Mouse (Mus musculus): ENCODE results near the gene Akt2. TPM values are rescaled to one million over a fixed set of nuclear protein-coding genes. Genes with fewer than 3 reads are reported as not detected.

Gene Akt2
- polyA plus RNA-seq, 1 experiment from 2014 or later: 82.3 TPM

DNA sequence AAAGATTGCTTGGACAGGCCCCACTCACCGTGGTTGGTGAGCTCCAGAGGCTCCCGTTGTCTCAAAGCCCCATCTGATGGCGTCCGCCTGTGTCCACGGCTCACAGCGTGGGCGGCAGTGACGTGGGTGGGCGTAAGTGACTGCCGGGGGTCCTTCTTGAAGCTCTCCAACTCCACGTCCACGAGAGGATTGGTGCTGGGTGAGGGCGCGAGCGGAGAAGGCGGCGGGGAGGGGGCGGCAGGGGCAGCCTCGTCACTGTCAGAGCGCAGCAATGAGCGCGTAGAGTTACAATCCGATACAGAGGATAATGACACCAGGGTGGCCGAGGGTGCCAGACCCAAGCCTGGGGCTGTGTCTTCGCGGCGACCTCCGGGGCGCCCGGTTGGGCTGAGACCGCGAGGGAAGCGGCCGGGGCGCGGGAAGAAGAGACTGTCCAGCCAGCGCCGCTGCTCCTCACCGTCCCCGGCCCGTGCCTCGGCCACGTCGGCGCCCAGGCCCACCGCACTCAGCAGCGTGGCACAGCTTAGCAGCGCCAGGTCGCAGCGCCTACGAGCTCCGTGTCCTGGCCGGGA lies 66.6 kb downstream of the Akt2 start:
- no peak for ATAC-seq (replicated peaks; ENCODE audit: extremely low read depth, insufficient read depth, low FRiP score)
- Histone ChIP-seq H3K4me2 (ENCODE audit: low read depth, low read length) (no peak overlapping the region), H3K27me3 (ENCODE audit: control insufficient read depth, insufficient read depth, low read length) (peaks cover 72% of the 10 kb centered on the region), H3K27ac (ENCODE audit: low read length) (no peak overlapping the region), H3K4me3 (ENCODE audit: low read length) (no peak overlapping the region), H3K9me3 (replicated peaks; ENCODE audit: control insufficient read depth, low read length) (no peaks in the 10 kb centered on the region), H3K4me1 (ENCODE audit: control insufficient read depth, insufficient read depth, low read length) (no peaks in the 10 kb centered on the region), H3K9ac (ENCODE audit: low read length) (no peak overlapping the region), H3K36me3 (ENCODE audit: control insufficient read depth, insufficient read depth) (peaks cover 2% of the 10 kb centered on the region)
- WGBS: 24% methylated on average over 53 of the region's 53 CpGs

DNA sequence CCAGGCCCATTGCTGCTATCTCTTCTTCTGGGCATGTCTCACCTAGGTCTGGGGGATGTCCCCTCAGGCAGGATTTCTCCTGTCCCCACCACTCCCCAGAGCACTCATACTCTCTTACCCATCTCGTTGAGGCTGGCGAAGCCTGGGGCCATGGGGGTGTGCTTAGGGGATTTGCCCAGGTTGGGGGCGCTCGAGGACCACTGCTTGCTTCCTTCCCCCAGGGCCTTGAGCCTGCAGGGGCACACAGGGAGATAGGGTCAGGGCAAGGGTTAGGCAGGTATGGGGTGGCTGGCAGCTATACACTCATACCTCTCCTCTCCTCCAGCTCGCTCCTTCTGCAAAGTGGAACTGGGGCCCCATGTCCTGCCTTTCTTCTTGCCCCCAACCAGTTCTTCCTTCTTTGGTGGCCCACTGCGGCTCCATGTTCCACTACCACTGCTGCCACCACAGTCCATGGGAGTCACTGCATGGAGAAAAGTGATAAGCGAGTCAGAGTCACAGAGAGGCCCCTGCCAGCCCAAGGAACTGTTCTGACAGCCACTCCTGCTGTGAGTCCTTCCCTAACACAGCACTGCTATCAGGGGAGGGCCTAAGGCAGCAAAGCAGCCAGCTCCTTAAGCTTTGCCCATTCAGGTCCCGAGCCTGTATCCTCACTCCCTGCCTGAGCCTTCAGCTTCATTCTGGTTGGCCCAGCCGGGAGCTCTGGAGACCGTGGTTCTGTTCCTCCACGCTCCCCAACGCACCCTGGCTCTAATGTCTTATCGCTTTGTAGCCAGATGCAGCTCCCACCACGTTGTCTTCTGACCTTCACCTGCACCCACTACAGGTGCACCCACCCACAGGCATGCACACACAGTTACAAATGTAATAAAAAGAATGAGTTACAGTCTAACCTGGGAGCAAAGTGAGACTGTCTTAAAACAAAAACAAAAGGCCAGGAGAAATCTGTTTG lies 67.6 kb downstream of the Akt2 start:
- Histone ChIP-seq H3K9ac (ENCODE audit: low read length) (no peak overlapping the region), H3K9me3 (replicated peaks; ENCODE audit: control insufficient read depth, low read length) (no peaks in the 10 kb centered on the region), H3K27ac (ENCODE audit: low read length) (no peak overlapping the region), H3K4me1 (ENCODE audit: control insufficient read depth, insufficient read depth, low read length) (no peaks in the 10 kb centered on the region), H3K36me3 (ENCODE audit: control insufficient read depth, insufficient read depth) (peaks cover 2% of the 10 kb centered on the region), H3K4me3 (ENCODE audit: low read length) (no peak overlapping the region), H3K27me3 (ENCODE audit: control insufficient read depth, insufficient read depth, low read length) (peaks cover 61% of the 10 kb centered on the region), H3K4me2 (ENCODE audit: low read depth, low read length) (no peak overlapping the region)
- ATAC-seq (replicated peaks; ENCODE audit: extremely low read depth, insufficient read depth, low FRiP score): no peak
- WGBS: 49% methylated on average over 14 of the region's 14 CpGs

DNA sequence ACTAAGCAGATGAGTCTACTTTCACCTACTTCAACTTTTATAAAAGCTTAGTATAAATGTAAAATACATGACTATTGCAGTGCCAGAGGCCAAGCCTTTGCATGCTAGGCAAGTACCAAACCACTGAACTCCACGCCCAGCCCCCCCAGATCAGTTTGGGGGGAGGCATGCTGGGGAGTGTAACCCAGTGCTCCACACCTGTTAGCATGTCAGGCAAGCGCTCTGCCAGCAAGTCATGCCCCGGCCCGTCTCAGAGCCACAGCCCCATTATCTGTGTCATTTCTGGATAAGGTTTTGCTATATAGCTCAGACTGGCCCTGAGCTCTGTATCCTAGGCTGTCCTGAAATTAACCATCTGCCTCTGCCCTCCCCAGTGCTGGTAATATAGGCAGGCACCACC lies 70.7 kb downstream of the Akt2 start:
- H3K4me2 ChIP-seq (ENCODE audit: low read depth, low read length): no peak overlapping the region
- peaks cover 2% of the 10 kb centered on the region for H3K36me3 ChIP-seq (ENCODE audit: control insufficient read depth, insufficient read depth)
- no peak overlapping the region for H3K27ac ChIP-seq (ENCODE audit: low read length)
- 77% methylated on average over 4 of the region's 4 CpGs for WGBS
- H3K4me1 ChIP-seq (ENCODE audit: control insufficient read depth, insufficient read depth, low read length): no peaks in the 10 kb centered on the region
- H3K9me3 ChIP-seq (replicated peaks; ENCODE audit: control insufficient read depth, low read length): no peaks in the 10 kb centered on the region
- H3K9ac ChIP-seq (ENCODE audit: low read length): no peak overlapping the region
- peaks cover 31% of the 10 kb centered on the region for H3K27me3 ChIP-seq (ENCODE audit: control insufficient read depth, insufficient read depth, low read length)
- H3K4me3 ChIP-seq (ENCODE audit: low read length): no peak overlapping the region
- no peak for ATAC-seq (replicated peaks; ENCODE audit: extremely low read depth, insufficient read depth, low FRiP score)

- ATAC-seq (replicated peaks; ENCODE audit: extremely low read depth, insufficient read depth, low FRiP score): no peak
- whole genome bisulfite sequencing: 55% methylated on average over 9 of the region's 9 CpGs
- Histone ChIP-seq H3K4me2 (ENCODE audit: low read depth, low read length) (peak overlapping the region; percentile 99), H3K4me3 (ENCODE audit: low read length) (peak overlapping the region; percentile 88), H3K9ac (ENCODE audit: low read length) (peak overlapping the region; percentile 82), H3K27ac (ENCODE audit: low read length) (no peak overlapping the region), H3K36me3 (ENCODE audit: control insufficient read depth, insufficient read depth) (peaks cover 4% of the 10 kb centered on the region; the same call in 1 of the 2 replicates), H3K27me3 (ENCODE audit: control insufficient read depth, insufficient read depth, low read length) (no peaks in the 10 kb centered on the region), H3K9me3 (replicated peaks; ENCODE audit: control insufficient read depth, low read length) (no peaks in the 10 kb centered on the region), H3K4me1 (ENCODE audit: control insufficient read depth, insufficient read depth, low read length) (peaks cover 6% of the 10 kb centered on the region)
These were observed 81.8 kb downstream of the Akt2 start for GRCm38 (mm10) chr7:27673064-27673574.

DNA sequence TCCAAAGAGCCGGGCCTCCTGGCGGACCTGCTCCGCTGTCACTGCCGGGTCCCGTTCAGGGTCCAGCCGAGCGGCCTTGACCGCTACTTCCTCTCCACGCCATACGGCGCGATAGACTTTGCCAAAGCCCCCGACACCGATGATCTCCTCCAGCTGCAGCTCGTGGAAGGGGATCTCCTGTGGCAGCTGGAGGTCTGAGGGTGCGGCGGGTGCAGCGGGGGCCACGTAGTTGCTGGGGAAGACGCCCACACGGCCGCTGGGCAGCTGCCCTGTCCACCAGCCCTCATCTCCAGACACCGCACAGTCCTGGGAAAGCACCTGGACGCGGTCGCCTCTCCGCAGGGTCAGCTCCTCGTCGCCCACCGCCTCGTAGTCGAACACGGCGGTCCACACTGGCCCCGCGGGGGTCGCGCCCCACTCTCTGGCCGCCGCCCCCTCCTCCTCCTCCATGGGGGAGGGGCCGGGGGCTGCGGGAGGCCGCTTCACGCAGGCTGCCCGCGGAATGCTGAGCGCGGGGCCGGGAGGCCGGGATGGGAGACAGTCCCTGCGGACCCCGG lies 82.3 kb downstream of the Akt2 start:
- ATAC-seq (replicated peaks; ENCODE audit: extremely low read depth, insufficient read depth, low FRiP score): 0 out of 2 replicates have a peak, but pooled peaks have one; percentile 12
- Histone ChIP-seq H3K27me3 (ENCODE audit: control insufficient read depth, insufficient read depth, low read length) (no peaks in the 10 kb centered on the region), H3K9me3 (replicated peaks; ENCODE audit: control insufficient read depth, low read length) (no peaks in the 10 kb centered on the region), H3K27ac (ENCODE audit: low read length) (no peak overlapping the region), H3K9ac (ENCODE audit: low read length) (peak overlapping the region; percentile 82), H3K4me1 (ENCODE audit: control insufficient read depth, insufficient read depth, low read length) (peaks cover 6% of the 10 kb centered on the region), H3K4me2 (ENCODE audit: low read depth, low read length) (peak overlapping the region; percentile 99), H3K36me3 (ENCODE audit: control insufficient read depth, insufficient read depth) (peaks cover 4% of the 10 kb centered on the region; the same call in 1 of the 2 replicates), H3K4me3 (ENCODE audit: low read length) (peak overlapping the region; percentile 88)
- 1% methylated on average over 48 of the region's 52 CpGs for WGBS

- Histone ChIP-seq H3K27me3 (ENCODE audit: control insufficient read depth, insufficient read depth, low read length) (no peaks in the 10 kb centered on the region), H3K4me1 (ENCODE audit: control insufficient read depth, insufficient read depth, low read length) (peaks cover 6% of the 10 kb centered on the region), H3K36me3 (ENCODE audit: control insufficient read depth, insufficient read depth) (peaks cover 4% of the 10 kb centered on the region; the same call in 1 of the 2 replicates), H3K4me2 (ENCODE audit: low read depth, low read length) (peak overlapping the region; percentile 99), H3K27ac (ENCODE audit: low read length) (peak overlapping the region; percentile 93), H3K4me3 (ENCODE audit: low read length) (peak overlapping the region; percentile 88), H3K9me3 (replicated peaks; ENCODE audit: control insufficient read depth, low read length) (no peaks in the 10 kb centered on the region), H3K9ac (ENCODE audit: low read length) (peak overlapping the region; percentile 82)
- ATAC-seq (replicated peaks; ENCODE audit: extremely low read depth, insufficient read depth, low FRiP score): peak; percentile 79
- 0% methylated on average over 37 of the region's 38 CpGs for WGBS
These were observed 82.8 kb downstream of the Akt2 start for GRCm38 (mm10) chr7:27674195-27674521.

- Histone ChIP-seq H3K27ac (ENCODE audit: low read length) (peak within 1 kb of the TSS; percentile 93), H3K4me2 (ENCODE audit: low read depth, low read length) (peak within 1 kb of the TSS; percentile 99), H3K36me3 (ENCODE audit: control insufficient read depth, insufficient read depth) (peaks cover 4% of the 10 kb centered on the region; the same call in 1 of the 2 replicates), H3K9me3 (replicated peaks; ENCODE audit: control insufficient read depth, low read length) (no peaks in the 10 kb centered on the region), H3K4me1 (ENCODE audit: control insufficient read depth, insufficient read depth, low read length) (peaks cover 6% of the 10 kb centered on the region), H3K4me3 (ENCODE audit: low read length) (peak within 1 kb of the TSS; percentile 88), H3K27me3 (ENCODE audit: control insufficient read depth, insufficient read depth, low read length) (no peaks in the 10 kb centered on the region), H3K9ac (ENCODE audit: low read length) (peak within 1 kb of the TSS; percentile 82)
- ATAC-seq (replicated peaks; ENCODE audit: extremely low read depth, insufficient read depth, low FRiP score): peak; percentile 96
- WGBS: under 1% methylated on average over 29 of the region's 31 CpGs
These were observed 83.3 kb downstream of the Akt2 start, which contains the start of gene Map3k10 for GRCm38 (mm10) chr7:27674522-27675221. Map3k10 (minus strand) TSS chr7:27674598.

DNA sequence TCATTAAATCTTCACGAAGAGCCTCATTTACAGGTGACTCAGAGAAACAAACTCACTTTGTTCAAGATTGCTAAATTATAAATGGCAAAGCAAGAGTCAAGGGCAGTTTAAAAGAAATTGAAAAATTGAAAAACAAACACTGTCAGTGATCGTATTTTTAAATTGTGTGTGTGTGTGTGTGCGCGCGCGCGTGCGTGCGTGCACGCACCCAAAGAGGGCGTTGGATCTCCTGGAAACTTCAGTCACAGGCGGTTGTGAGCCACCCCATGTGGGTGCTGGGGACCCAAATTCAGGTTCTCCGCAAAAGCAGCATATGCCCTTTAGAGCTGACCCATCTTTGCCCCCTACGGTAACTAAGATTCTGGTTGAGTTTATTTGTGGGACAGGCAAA lies 83.9 kb downstream of the Akt2 start:
- H3K9me3 ChIP-seq (replicated peaks; ENCODE audit: control insufficient read depth, low read length): no peaks in the 10 kb centered on the region
- H3K4me3 ChIP-seq (ENCODE audit: low read length): peak overlapping the region; percentile 88
- H3K4me1 ChIP-seq (ENCODE audit: control insufficient read depth, insufficient read depth, low read length): peaks cover 6% of the 10 kb centered on the region
- peaks cover 4% of the 10 kb centered on the region; the same call in 1 of the 2 replicates for H3K36me3 ChIP-seq (ENCODE audit: control insufficient read depth, insufficient read depth)
- no peak overlapping the region for H3K27ac ChIP-seq (ENCODE audit: low read length)
- WGBS: 35% methylated on average over 14 of the region's 14 CpGs
- H3K4me2 ChIP-seq (ENCODE audit: low read depth, low read length): peak overlapping the region; percentile 99
- no peaks in the 10 kb centered on the region for H3K27me3 ChIP-seq (ENCODE audit: control insufficient read depth, insufficient read depth, low read length)
- 0 out of 2 replicates have a peak overlapping the region, but pooled peaks have one; percentile 82 for H3K9ac ChIP-seq (ENCODE audit: low read length)
- no peak for ATAC-seq (replicated peaks; ENCODE audit: extremely low read depth, insufficient read depth, low FRiP score)
